Mouse (Mus musculus) CH12.LX (cell line): Measurements from ENCODE around the gene Dlg2.

Experiments
- BHLHE40 ChIP-seq: IDR thresholded peaks from 2 replicates; pipeline ENCODE4 v1.6.1; 2011; ENCODE audit warnings: mild to moderate bottlenecking, low read depth, low read length, improper control_type of control experiment
- CTCF ChIP-seq, 2 experiments: IDR thresholded peaks in 1 of 2; conservative IDR thresholded peaks in 1 of 2; 2 replicates each; pipeline ENCODE4 v1.5.1; 2011 to 2012; ENCODE audit warnings: low read depth in 2 of 2, low read length in 2 of 2, improper control_type of control experiment in 1 of 2, inconsistent platforms in 1 of 2, mild to moderate bottlenecking in 1 of 2, moderate library complexity in 1 of 2
- EP300 ChIP-seq: IDR thresholded peaks from 2 replicates; pipeline ENCODE4 v1.6.1; 2011; ENCODE audit warnings: low read length, improper control_type of control experiment
- MAFK ChIP-seq: IDR thresholded peaks from 2 replicates; pipeline ENCODE4 v1.6.1; 2011; ENCODE audit warnings: low read length, improper control_type of control experiment; ENCODE audit not compliant: insufficient replicate concordance
- MAZ ChIP-seq: IDR thresholded peaks from 2 replicates; pipeline ENCODE4 v1.6.1; 2012; ENCODE audit warnings: low read depth, mild to moderate bottlenecking, inconsistent platforms, low read length, improper control_type of control experiment, moderate library complexity
- POLR2A ChIP-seq: IDR thresholded peaks from 2 replicates; pipeline ENCODE4 v1.6.1; 2011; ENCODE audit warnings: low read depth, mild to moderate bottlenecking, improper control_type of control experiment, low read length
- POLR2AphosphoS2 ChIP-seq: IDR thresholded peaks from 2 replicates; pipeline ENCODE4 v1.6.1; 2011; ENCODE audit warnings: low read depth, low read length, improper control_type of control experiment
- RAD21 ChIP-seq: IDR thresholded peaks from 2 replicates; pipeline ENCODE4 v1.6.1; 2011; ENCODE audit warnings: low read depth, mild to moderate bottlenecking, low read length, improper control_type of control experiment, moderate library complexity
- TBP ChIP-seq: conservative IDR thresholded peaks from 2 replicates; pipeline ENCODE4 v1.6.1; 2011; ENCODE audit warnings: low read depth, low read length, improper control_type of control experiment
- ZNF384 ChIP-seq: IDR thresholded peaks from 2 replicates; pipeline ENCODE4 v1.6.1; 2012; ENCODE audit warnings: low read depth, low read length, improper control_type of control experiment, inconsistent platforms

DNA sequence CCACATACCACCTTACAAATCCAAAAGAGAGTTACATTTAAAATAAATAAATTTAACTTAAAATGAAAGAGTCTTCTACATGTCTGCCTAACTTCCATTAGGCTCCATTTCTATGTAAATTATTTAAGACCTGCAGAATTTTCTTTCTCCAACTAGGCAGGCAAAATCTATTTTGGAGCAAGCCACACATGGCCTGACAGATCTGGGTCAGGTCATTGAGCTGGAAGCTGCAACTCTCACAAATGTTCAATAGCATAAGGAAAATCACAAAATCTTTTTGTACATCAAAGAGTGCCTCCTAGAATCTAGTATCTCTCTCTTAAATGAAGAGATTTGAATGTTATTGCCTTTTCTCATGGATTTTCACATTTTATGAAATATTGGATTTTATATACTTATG lies 44.3 kb upstream of the Dlg2 start:
- TF ChIP-seq ZNF384 (no peak), RAD21 (no peak), POLR2A (no peak), MAFK (no peak), TBP (no peak), MAZ (no peak), CTCF (conservative IDR thresholded peaks at IDR 0.05 in 1 of 2, IDR thresholded peaks at IDR 0.05 in 1 of 2; ENCODE audit: low read depth in 2 of 2, low read length in 2 of 2) (no peak), EP300 (no peak), POLR2AphosphoS2 (no peak), BHLHE40 (no peak)
